Mouse (Mus musculus): ENCODE data around the gene Fgf14. TPM values are rescaled to one million over a fixed set of nuclear protein-coding genes. Genes with fewer than 3 reads are reported as not detected.

Fgf14 gene
- polyA plus RNA-seq, 1 experiment from 2014 or later = 0.59 TPM

GRCm38 (mm10) chr14:124613473-124613872 is 63.5 kb downstream of the Fgf14 start:
- 49% methylated on average over 2 of the region's 2 CpGs for WGBS (ENCODE audit: insufficient replicate concordance)

GRCm38 (mm10) chr14:124606036-124606711 is 70.8 kb downstream of the Fgf14 start:
- Histone ChIP-seq H3K9me3 (replicated peaks; ENCODE audit: control insufficient read depth, low read length) (no peaks in the 10 kb centered on the region), H3K4me1 (ENCODE audit: control insufficient read depth, insufficient read depth, low read length) (no peaks in the 10 kb centered on the region), H3K27me3 (ENCODE audit: control insufficient read depth, insufficient read depth, low read length) (no peaks in the 10 kb centered on the region), H3K4me3 (ENCODE audit: low read depth, low read length) (no peak overlapping the region), H3K27ac (ENCODE audit: low read depth, low read length) (no peak overlapping the region), H3K4me2 (no peak overlapping the region), H3K9ac (ENCODE audit: low read depth, low read length) (no peak overlapping the region), H3K36me3 (ENCODE audit: control insufficient read depth, insufficient read depth, low read length) (no peaks in the 10 kb centered on the region)
- 87% methylated on average over 2 of the region's 2 CpGs for WGBS (ENCODE audit: insufficient replicate concordance)
- ATAC-seq (replicated peaks; ENCODE audit: insufficient number of reproducible peaks, low FRiP score, low TSS enrichment) = no peak

More at GRCm38 (mm10) chr14:124613473-124613872, 63.5 kb downstream of the Fgf14 start:
- Histone ChIP-seq H3K4me1 (ENCODE audit: control insufficient read depth, insufficient read depth, low read length) (no peaks in the 10 kb centered on the region), H3K9ac (ENCODE audit: low read depth, low read length) (no peak overlapping the region), H3K27ac (ENCODE audit: low read depth, low read length) (no peak overlapping the region), H3K9me3 (replicated peaks; ENCODE audit: control insufficient read depth, low read length) (no peaks in the 10 kb centered on the region), H3K27me3 (ENCODE audit: control insufficient read depth, insufficient read depth, low read length) (no peaks in the 10 kb centered on the region), H3K36me3 (ENCODE audit: control insufficient read depth, insufficient read depth, low read length) (no peaks in the 10 kb centered on the region), H3K4me2 (no peak overlapping the region), H3K4me3 (ENCODE audit: low read depth, low read length) (no peak overlapping the region)
- no peak for ATAC-seq (replicated peaks; ENCODE audit: insufficient number of reproducible peaks, low FRiP score, low TSS enrichment)

GRCm38 (mm10) chr14:124605031-124605743 is 71.7 kb downstream of the Fgf14 start:
- Histone ChIP-seq H3K27me3 (ENCODE audit: control insufficient read depth, insufficient read depth, low read length) (no peaks in the 10 kb centered on the region), H3K9ac (ENCODE audit: low read depth, low read length) (no peak overlapping the region), H3K4me3 (ENCODE audit: low read depth, low read length) (no peak overlapping the region), H3K4me1 (ENCODE audit: control insufficient read depth, insufficient read depth, low read length) (no peaks in the 10 kb centered on the region), H3K36me3 (ENCODE audit: control insufficient read depth, insufficient read depth, low read length) (no peaks in the 10 kb centered on the region), H3K27ac (ENCODE audit: low read depth, low read length) (no peak overlapping the region), H3K9me3 (replicated peaks; ENCODE audit: control insufficient read depth, low read length) (no peaks in the 10 kb centered on the region), H3K4me2 (no peak overlapping the region)
- 89% methylated on average over 1 of the region's 1 CpGs for WGBS (ENCODE audit: insufficient replicate concordance)
- ATAC-seq (replicated peaks; ENCODE audit: insufficient number of reproducible peaks, low FRiP score, low TSS enrichment) = no peak

GRCm38 (mm10) chr14:124576571-124576970 is 100.4 kb downstream of the Fgf14 start:
- H3K27me3 ChIP-seq (ENCODE audit: control insufficient read depth, insufficient read depth, low read length) = no peaks in the 10 kb centered on the region
- no peak overlapping the region for H3K9ac ChIP-seq (ENCODE audit: low read depth, low read length)
- no peaks in the 10 kb centered on the region for H3K36me3 ChIP-seq (ENCODE audit: control insufficient read depth, insufficient read depth, low read length)
- ATAC-seq (replicated peaks; ENCODE audit: insufficient number of reproducible peaks, low FRiP score, low TSS enrichment) = no peak
- H3K9me3 ChIP-seq (replicated peaks; ENCODE audit: control insufficient read depth, low read length) = no peaks in the 10 kb centered on the region
- no peak overlapping the region for H3K27ac ChIP-seq (ENCODE audit: low read depth, low read length)
- no peaks in the 10 kb centered on the region for H3K4me1 ChIP-seq (ENCODE audit: control insufficient read depth, insufficient read depth, low read length)
- H3K4me2 ChIP-seq = no peak overlapping the region
- 65% methylated on average over 1 of the region's 1 CpGs for WGBS (ENCODE audit: insufficient replicate concordance)
- no peak overlapping the region for H3K4me3 ChIP-seq (ENCODE audit: low read depth, low read length)

GRCm38 (mm10) chr14:124575130-124575885 is 101.6 kb downstream of the Fgf14 start:
- H3K27ac ChIP-seq (ENCODE audit: low read depth, low read length) = no peak overlapping the region
- no peak overlapping the region for H3K4me3 ChIP-seq (ENCODE audit: low read depth, low read length)
- H3K9ac ChIP-seq (ENCODE audit: low read depth, low read length) = no peak overlapping the region
- ATAC-seq (replicated peaks; ENCODE audit: insufficient number of reproducible peaks, low FRiP score, low TSS enrichment) = no peak
- 68% methylated on average over 1 of the region's 1 CpGs for WGBS (ENCODE audit: insufficient replicate concordance)
- H3K36me3 ChIP-seq (ENCODE audit: control insufficient read depth, insufficient read depth, low read length) = no peaks in the 10 kb centered on the region
- no peaks in the 10 kb centered on the region for H3K9me3 ChIP-seq (replicated peaks; ENCODE audit: control insufficient read depth, low read length)
- H3K27me3 ChIP-seq (ENCODE audit: control insufficient read depth, insufficient read depth, low read length) = no peaks in the 10 kb centered on the region
- no peak overlapping the region for H3K4me2 ChIP-seq
- H3K4me1 ChIP-seq (ENCODE audit: control insufficient read depth, insufficient read depth, low read length) = no peaks in the 10 kb centered on the region

- H3K27ac ChIP-seq (ENCODE audit: low read depth, low read length) = no peak overlapping the region
- H3K27me3 ChIP-seq (ENCODE audit: control insufficient read depth, insufficient read depth, low read length) = no peaks in the 10 kb centered on the region
- no peak overlapping the region for H3K4me3 ChIP-seq (ENCODE audit: low read depth, low read length)
- no peak for ATAC-seq (replicated peaks; ENCODE audit: insufficient number of reproducible peaks, low FRiP score, low TSS enrichment)
- H3K36me3 ChIP-seq (ENCODE audit: control insufficient read depth, insufficient read depth, low read length) = no peaks in the 10 kb centered on the region
- H3K9ac ChIP-seq (ENCODE audit: low read depth, low read length) = no peak overlapping the region
- no peaks in the 10 kb centered on the region for H3K9me3 ChIP-seq (replicated peaks; ENCODE audit: control insufficient read depth, low read length)
- 61% methylated on average over 1 of the region's 1 CpGs for WGBS (ENCODE audit: insufficient replicate concordance)
- no peak overlapping the region for H3K4me2 ChIP-seq
- no peaks in the 10 kb centered on the region for H3K4me1 ChIP-seq (ENCODE audit: control insufficient read depth, insufficient read depth, low read length)
These were observed 110.5 kb downstream of the Fgf14 start for GRCm38 (mm10) chr14:124566445-124566844.

GRCm38 (mm10) chr14:124561544-124561943 is 115.4 kb downstream of the Fgf14 start:
- ATAC-seq (replicated peaks; ENCODE audit: insufficient number of reproducible peaks, low FRiP score, low TSS enrichment) = no peak
- H3K27me3 ChIP-seq (ENCODE audit: control insufficient read depth, insufficient read depth, low read length) = no peaks in the 10 kb centered on the region
- H3K27ac ChIP-seq (ENCODE audit: low read depth, low read length) = no peak overlapping the region
- no peak overlapping the region for H3K4me3 ChIP-seq (ENCODE audit: low read depth, low read length)
- 70% methylated on average over 4 of the region's 4 CpGs for WGBS (ENCODE audit: insufficient replicate concordance)
- H3K9ac ChIP-seq (ENCODE audit: low read depth, low read length) = no peak overlapping the region
- no peak overlapping the region for H3K4me2 ChIP-seq
- H3K36me3 ChIP-seq (ENCODE audit: control insufficient read depth, insufficient read depth, low read length) = no peaks in the 10 kb centered on the region
- no peaks in the 10 kb centered on the region for H3K9me3 ChIP-seq (replicated peaks; ENCODE audit: control insufficient read depth, low read length)
- H3K4me1 ChIP-seq (ENCODE audit: control insufficient read depth, insufficient read depth, low read length) = no peaks in the 10 kb centered on the region

GRCm38 (mm10) chr14:124536106-124536505 is 140.8 kb downstream of the Fgf14 start:
- Histone ChIP-seq H3K27ac (ENCODE audit: low read depth, low read length) (no peak overlapping the region), H3K4me2 (no peak overlapping the region), H3K27me3 (ENCODE audit: control insufficient read depth, insufficient read depth, low read length) (no peaks in the 10 kb centered on the region), H3K9ac (ENCODE audit: low read depth, low read length) (no peak overlapping the region), H3K36me3 (ENCODE audit: control insufficient read depth, insufficient read depth, low read length) (no peaks in the 10 kb centered on the region), H3K4me3 (ENCODE audit: low read depth, low read length) (no peak overlapping the region), H3K9me3 (replicated peaks; ENCODE audit: control insufficient read depth, low read length) (no peaks in the 10 kb centered on the region), H3K4me1 (ENCODE audit: control insufficient read depth, insufficient read depth, low read length) (no peaks in the 10 kb centered on the region)
- no peak for ATAC-seq (replicated peaks; ENCODE audit: insufficient number of reproducible peaks, low FRiP score, low TSS enrichment)
- WGBS (ENCODE audit: insufficient replicate concordance) = 70% methylated on average over 3 of the region's 3 CpGs

Measured in heart, embryonic 11.5 days (tissue).